Mouse (Mus musculus): Measurements from ENCODE around the gene Sla2. TPM values are rescaled to one million over a fixed set of nuclear protein-coding genes. Genes with fewer than 3 reads are reported as not detected.

Sla2 gene
- polyA plus RNA-seq, 1 experiment from 2014 or later, result 2.4 TPM

Other genes with a start within 250 kb of the Sla2 start
- 443 and 454 TPM in 2 replicates for gene Myl9, start 111.8 kb downstream of the Sla2 start, polyA plus RNA-seq (2015; fragmentation: Nextera tagmentation; extraction: Ambion mirVana)
- 55.7 and 56.1 TPM in 2 replicates for gene Tgif2, start 47.2 kb downstream of the Sla2 start, polyA plus RNA-seq (2015; fragmentation: Nextera tagmentation; extraction: Ambion mirVana)
- gene 4930518I15Rik, start 29.2 kb downstream of the Sla2 start, polyA plus RNA-seq (2015; fragmentation: Nextera tagmentation; extraction: Ambion mirVana), result 6.0 and 7.5 TPM in 2 replicates
- 186 and 190 TPM in 2 replicates for gene Rab5if, start 24.1 kb downstream of the Sla2 start, polyA plus RNA-seq (2015; fragmentation: Nextera tagmentation; extraction: Ambion mirVana)
- 43.2 and 49.7 TPM in 2 replicates for gene Ndrg3, start 104.9 kb upstream of the Sla2 start, polyA plus RNA-seq (2015; fragmentation: Nextera tagmentation; extraction: Ambion mirVana)
- 39.0 and 40.9 TPM in 2 replicates for gene Dsn1, start 120.0 kb upstream of the Sla2 start, polyA plus RNA-seq (2015; fragmentation: Nextera tagmentation; extraction: Ambion mirVana)
- gene Soga1, start 192.1 kb upstream of the Sla2 start, polyA plus RNA-seq (2015; fragmentation: Nextera tagmentation; extraction: Ambion mirVana), result 4.1 and 5.1 TPM in 2 replicates
- gene Tldc2, start 199.9 kb upstream of the Sla2 start, polyA plus RNA-seq (2015; fragmentation: Nextera tagmentation; extraction: Ambion mirVana), result not detected in 2 replicates
- 33.1 and 34.6 TPM in 2 replicates for gene Samhd1, start 248.1 kb upstream of the Sla2 start, polyA plus RNA-seq (2015; fragmentation: Nextera tagmentation; extraction: Ambion mirVana)

All from lung, embryonic 15.5 days (tissue).